Mouse (Mus musculus): ENCODE measurements around the gene Ric1. TPM values are rescaled to one million over a fixed set of nuclear protein-coding genes. Genes with fewer than 3 reads are reported as not detected.

Ric1 gene
- polyA plus RNA-seq, 1 experiment from 2014 or later = 26.5 TPM

GRCm38 (mm10) chr19:29610907-29611306 lies 88.8 kb downstream of the Ric1 start:
- Histone ChIP-seq H3K4me3 (replicated peaks) (no peak overlapping the region), H3K9me3 (no peaks in the 10 kb centered on the region), H3K4me1 (replicated peaks) (no peaks in the 10 kb centered on the region), H3K36me3 (peaks cover 50% of the 10 kb centered on the region), H3K27ac (no peak overlapping the region), H3K9ac (replicated peaks) (no peak overlapping the region), H3K4me2 (no peak overlapping the region), H3K27me3 (no peaks in the 10 kb centered on the region)
- no peak for ATAC-seq (ENCODE audit: insufficient number of reproducible peaks, insufficient read depth, low FRiP score, low TSS enrichment, low read depth)
- 92% methylated on average over 10 of the region's 10 CpGs for WGBS

DNA sequence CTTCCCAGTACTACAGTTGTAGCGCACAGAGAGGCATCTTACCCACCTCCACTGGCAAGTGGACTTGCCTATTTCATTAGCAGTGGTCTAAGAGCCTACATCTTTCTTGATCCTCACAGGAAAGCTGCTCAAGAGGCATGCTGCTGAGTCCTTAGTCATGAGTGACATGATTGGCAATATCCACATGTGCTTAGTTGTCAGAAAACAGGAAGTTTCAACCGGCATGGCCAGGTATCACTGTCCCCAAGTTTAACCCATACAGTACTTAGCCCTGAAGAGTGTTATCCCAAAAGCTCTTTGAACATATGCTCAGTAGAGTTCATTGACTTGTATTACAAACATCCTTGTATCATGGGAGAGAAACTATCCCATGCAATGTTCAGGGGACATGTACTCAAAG lies 90.0 kb downstream of the Ric1 start:
- Histone ChIP-seq H3K36me3 (peaks cover 45% of the 10 kb centered on the region), H3K4me1 (replicated peaks) (no peaks in the 10 kb centered on the region), H3K4me3 (replicated peaks) (no peak overlapping the region), H3K4me2 (no peak overlapping the region), H3K27me3 (no peaks in the 10 kb centered on the region), H3K27ac (no peak overlapping the region), H3K9me3 (no peaks in the 10 kb centered on the region), H3K9ac (replicated peaks) (no peak overlapping the region)
- WGBS = 84% methylated on average over 2 of the region's 2 CpGs
- no peak for ATAC-seq (ENCODE audit: insufficient number of reproducible peaks, insufficient read depth, low FRiP score, low TSS enrichment, low read depth)

GRCm38 (mm10) chr19:29641055-29641454 lies 119.0 kb downstream of the Ric1 start:
- WGBS = 18% methylated on average over 9 of the region's 9 CpGs
- Histone ChIP-seq H3K4me2 (peak overlapping the region; percentile 35), H3K4me1 (replicated peaks) (peaks cover 25% of the 10 kb centered on the region), H3K27me3 (no peaks in the 10 kb centered on the region), H3K27ac (peak overlapping the region; percentile 23; the same call in 1 of the 2 replicates), H3K9ac (replicated peaks) (no peak overlapping the region), H3K9me3 (no peaks in the 10 kb centered on the region), H3K4me3 (replicated peaks) (0 out of 2 replicates have a peak overlapping the region, but pooled peaks have one; percentile 1), H3K36me3 (peaks cover 19% of the 10 kb centered on the region; the same call in 1 of the 2 replicates)
- ATAC-seq (ENCODE audit: insufficient number of reproducible peaks, insufficient read depth, low FRiP score, low TSS enrichment, low read depth) = no peak

DNA sequence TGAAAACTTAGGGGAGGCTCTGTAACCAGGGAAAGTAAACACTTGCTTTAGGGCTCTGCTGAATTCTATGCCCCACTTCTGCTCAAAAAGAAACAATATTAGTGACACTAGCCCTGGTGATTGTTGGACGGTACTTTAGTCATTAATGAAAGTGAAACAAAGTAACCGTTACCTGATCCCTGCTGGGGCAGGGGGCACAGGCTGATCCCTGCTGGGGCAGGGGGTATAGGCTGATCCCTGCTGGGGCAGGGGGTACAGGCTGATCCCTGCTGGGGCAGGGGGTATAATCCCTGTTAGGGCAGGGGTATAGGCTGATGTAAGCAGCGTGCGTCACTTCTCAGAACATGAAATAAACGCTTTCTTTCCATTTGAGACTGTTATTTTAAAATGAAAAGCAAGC lies 119.4 kb downstream of the Ric1 start:
- Histone ChIP-seq H3K9me3 (no peaks in the 10 kb centered on the region), H3K27ac (0 out of 2 replicates have a peak overlapping the region, but pooled peaks have one; percentile 23), H3K4me2 (peak overlapping the region; percentile 35), H3K4me1 (replicated peaks) (peaks cover 25% of the 10 kb centered on the region), H3K9ac (replicated peaks) (no peak overlapping the region), H3K4me3 (replicated peaks) (no peak overlapping the region), H3K36me3 (peaks cover 16% of the 10 kb centered on the region; the same call in 1 of the 2 replicates), H3K27me3 (no peaks in the 10 kb centered on the region)
- 40% methylated on average over 5 of the region's 5 CpGs for WGBS
- no peak for ATAC-seq (ENCODE audit: insufficient number of reproducible peaks, insufficient read depth, low FRiP score, low TSS enrichment, low read depth)

DNA sequence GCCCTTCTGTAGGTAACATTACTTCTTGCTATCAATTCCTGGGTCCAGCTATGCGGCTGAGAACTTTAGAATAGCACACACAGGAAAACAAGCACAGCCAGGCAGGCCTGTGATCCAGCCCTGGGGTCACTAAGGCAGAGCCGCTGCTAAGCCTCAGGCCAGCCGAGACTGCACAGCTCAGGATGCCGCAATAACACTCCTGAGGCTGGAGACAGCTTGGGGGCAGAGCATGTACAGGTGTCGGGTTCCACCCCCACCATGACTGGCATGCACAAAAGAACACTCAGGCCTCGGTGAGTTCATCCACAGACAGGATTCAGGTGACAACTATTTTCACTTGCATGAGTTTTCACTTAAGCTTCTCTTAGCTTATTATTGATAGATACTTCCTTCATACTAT lies 120.1 kb downstream of the Ric1 start:
- Histone ChIP-seq H3K4me1 (replicated peaks) (peaks cover 25% of the 10 kb centered on the region), H3K4me2 (no peak overlapping the region), H3K27me3 (no peaks in the 10 kb centered on the region), H3K4me3 (replicated peaks) (no peak overlapping the region), H3K9ac (replicated peaks) (no peak overlapping the region), H3K36me3 (peaks cover 9% of the 10 kb centered on the region; the same call in 1 of the 2 replicates), H3K27ac (peak overlapping the region; percentile 42; the same call in 1 of the 2 replicates), H3K9me3 (no peaks in the 10 kb centered on the region)
- 25% methylated on average over 6 of the region's 6 CpGs for WGBS
- no peak for ATAC-seq (ENCODE audit: insufficient number of reproducible peaks, insufficient read depth, low FRiP score, low TSS enrichment, low read depth)

GRCm38 (mm10) chr19:29643194-29643922 lies 121.3 kb downstream of the Ric1 start:
- 80% methylated on average over 11 of the region's 11 CpGs for WGBS
- Histone ChIP-seq H3K9ac (replicated peaks) (no peak overlapping the region), H3K4me2 (no peak overlapping the region), H3K27ac (no peak overlapping the region), H3K36me3 (peaks cover 6% of the 10 kb centered on the region; the same call in 1 of the 2 replicates), H3K4me3 (replicated peaks) (no peak overlapping the region), H3K9me3 (no peaks in the 10 kb centered on the region), H3K27me3 (no peaks in the 10 kb centered on the region), H3K4me1 (replicated peaks) (peaks cover 25% of the 10 kb centered on the region)
- no peak for ATAC-seq (ENCODE audit: insufficient number of reproducible peaks, insufficient read depth, low FRiP score, low TSS enrichment, low read depth)

- no peak overlapping the region for H3K27ac ChIP-seq
- no peaks in the 10 kb centered on the region for H3K9me3 ChIP-seq
- WGBS = 95% methylated on average over 6 of the region's 6 CpGs
- H3K4me2 ChIP-seq = no peak overlapping the region
- no peak overlapping the region for H3K9ac ChIP-seq (replicated peaks)
- H3K27me3 ChIP-seq = no peaks in the 10 kb centered on the region
- peaks cover 24% of the 10 kb centered on the region for H3K4me1 ChIP-seq (replicated peaks)
- no peak for ATAC-seq (ENCODE audit: insufficient number of reproducible peaks, insufficient read depth, low FRiP score, low TSS enrichment, low read depth)
- peaks cover 6% of the 10 kb centered on the region; the same call in 1 of the 2 replicates for H3K36me3 ChIP-seq
- no peak overlapping the region for H3K4me3 ChIP-seq (replicated peaks)
These were observed 122.7 kb downstream of the Ric1 start for GRCm38 (mm10) chr19:29644747-29645146.

GRCm38 (mm10) chr19:29647651-29648549 lies 125.8 kb downstream of the Ric1 start, which contains the start of gene Ermp1:
Gene Ermp1, minus strand, starts transcription at chr19:29648415.
- no peaks in the 10 kb centered on the region for H3K9me3 ChIP-seq
- H3K36me3 ChIP-seq = peaks cover 6% of the 10 kb centered on the region; the same call in 1 of the 2 replicates
- WGBS = under 1% methylated on average over 90 of the region's 90 CpGs
- peak; percentile 90 for ATAC-seq (ENCODE audit: insufficient number of reproducible peaks, insufficient read depth, low FRiP score, low TSS enrichment, low read depth)
- peak within 1 kb of the TSS; percentile 84 for H3K9ac ChIP-seq (replicated peaks)
- H3K4me1 ChIP-seq (replicated peaks) = no peaks in the 10 kb centered on the region
- peak within 1 kb of the TSS; percentile 87 for H3K27ac ChIP-seq
- peak within 1 kb of the TSS; percentile 77 for H3K4me3 ChIP-seq (replicated peaks)
- peak within 1 kb of the TSS; percentile 65 for H3K4me2 ChIP-seq
- no peaks in the 10 kb centered on the region for H3K27me3 ChIP-seq

DNA sequence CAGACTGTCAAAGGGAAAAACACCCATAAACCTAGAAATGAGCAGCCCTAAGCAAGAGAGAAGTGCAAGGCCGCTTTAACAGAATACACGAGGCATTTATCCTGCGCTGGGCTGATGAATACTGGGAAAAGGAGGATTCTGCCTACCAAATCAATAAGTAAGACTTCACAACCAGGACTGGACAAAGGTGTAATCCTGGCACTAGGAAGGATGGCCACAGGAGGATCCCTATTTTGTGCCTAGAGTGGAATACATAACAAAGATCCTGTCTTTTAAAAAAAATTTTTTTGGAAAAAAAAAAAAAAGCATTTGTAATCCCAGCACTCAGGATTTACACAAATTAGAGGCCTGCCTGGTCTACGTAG lies 126.5 kb downstream of the Ric1 start:
- H3K36me3 ChIP-seq = peaks cover 6% of the 10 kb centered on the region; the same call in 1 of the 2 replicates
- no peak; the same call in 1 of the 2 replicates for ATAC-seq (ENCODE audit: insufficient number of reproducible peaks, insufficient read depth, low FRiP score, low TSS enrichment, low read depth)
- no peak overlapping the region for H3K27ac ChIP-seq
- peak overlapping the region; percentile 65 for H3K4me2 ChIP-seq
- H3K4me3 ChIP-seq (replicated peaks) = peak overlapping the region; percentile 77
- H3K9me3 ChIP-seq = no peaks in the 10 kb centered on the region
- H3K4me1 ChIP-seq (replicated peaks) = no peaks in the 10 kb centered on the region; the same call in 1 of the 2 replicates
- peak overlapping the region; percentile 84; the same call in 1 of the 2 replicates for H3K9ac ChIP-seq (replicated peaks)
- WGBS = 30% methylated on average over 4 of the region's 4 CpGs
- H3K27me3 ChIP-seq = no peaks in the 10 kb centered on the region

- WGBS = 81% methylated on average over 1 of the region's 1 CpGs
- ATAC-seq (ENCODE audit: insufficient number of reproducible peaks, insufficient read depth, low FRiP score, low TSS enrichment, low read depth) = no peak
- H3K4me1 ChIP-seq (replicated peaks) = no peaks in the 10 kb centered on the region; the same call in 1 of the 2 replicates
- H3K4me2 ChIP-seq = no peak overlapping the region
- no peak overlapping the region for H3K27ac ChIP-seq
- no peaks in the 10 kb centered on the region for H3K27me3 ChIP-seq
- H3K9me3 ChIP-seq = no peaks in the 10 kb centered on the region
- H3K36me3 ChIP-seq = peaks cover 5% of the 10 kb centered on the region; the same call in 1 of the 2 replicates
- no peak overlapping the region for H3K9ac ChIP-seq (replicated peaks)
- H3K4me3 ChIP-seq (replicated peaks) = no peak overlapping the region
These were observed 127.6 kb downstream of the Ric1 start for GRCm38 (mm10) chr19:29649683-29650082.

DNA sequence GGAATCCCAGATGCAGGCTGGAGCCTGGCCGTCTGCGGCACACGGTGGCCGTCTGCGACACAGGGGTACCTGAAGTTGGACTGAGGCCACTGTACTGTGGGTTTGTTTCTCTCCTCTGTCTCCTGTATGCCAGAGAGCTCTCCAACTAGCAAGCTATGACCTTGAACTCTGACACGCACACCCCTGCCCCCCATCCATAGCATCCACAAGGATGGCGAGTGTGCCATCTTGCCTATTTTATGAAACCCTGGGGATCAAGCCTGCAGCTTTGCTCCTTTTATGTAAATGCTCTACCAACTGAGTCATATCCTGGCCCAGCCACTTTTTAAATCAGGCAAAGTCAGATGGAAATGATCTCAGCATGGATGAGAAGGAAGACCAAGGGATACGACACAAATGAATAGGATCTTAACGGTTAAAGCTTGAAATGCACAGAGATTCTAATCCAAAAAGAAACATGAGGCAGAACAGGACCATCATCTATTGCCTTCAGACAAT lies 131.7 kb downstream of the Ric1 start:
- ATAC-seq (ENCODE audit: insufficient number of reproducible peaks, insufficient read depth, low FRiP score, low TSS enrichment, low read depth) = no peak
- no peak overlapping the region for H3K27ac ChIP-seq
- no peak overlapping the region for H3K4me2 ChIP-seq
- no peak overlapping the region for H3K9ac ChIP-seq (replicated peaks)
- H3K27me3 ChIP-seq = no peaks in the 10 kb centered on the region
- WGBS = 72% methylated on average over 9 of the region's 9 CpGs
- no peaks in the 10 kb centered on the region for H3K36me3 ChIP-seq
- H3K9me3 ChIP-seq = no peaks in the 10 kb centered on the region
- peaks cover 16% of the 10 kb centered on the region; the same call in 1 of the 2 replicates for H3K4me1 ChIP-seq (replicated peaks)
- H3K4me3 ChIP-seq (replicated peaks) = no peak overlapping the region

All from limb, embryonic 12.5 days (tissue).